Mouse (Mus musculus) hindbrain, postnatal 0 days (tissue): Measurements from ENCODE around the gene Nrg4. TPM values are rescaled to one million over a fixed set of nuclear protein-coding genes. Genes with fewer than 3 reads are reported as not detected.

ENCODE experiments used
- ATAC-seq: fragments of 200-750 bp; cut with Nextera tagmentation; 2 replicates; pipeline ENCODE4 v1.8.0; 2017; ENCODE audit warnings: mild to moderate bottlenecking, moderate TSS enrichment, moderate library complexity
- DNase-seq: peaks from one replicate; pipeline ENCODE4 v3.0.0-alpha.2; 2015; ENCODE audit warnings: low spot score
- H3K27ac ChIP-seq: fragments of 300-500 bp; sonication (generic); 2 replicates; pipeline ENCODE4 v1.5.1; 2014; ENCODE audit warnings: mild to moderate bottlenecking
- H3K27me3 ChIP-seq: fragments of 300-500 bp; sonication (generic); 2 replicates; pipeline ENCODE4 v1.6.1; 2014; ENCODE audit warnings: low read length, mixed read lengths; ENCODE audit not compliant: insufficient read depth
- H3K36me3 ChIP-seq: fragments of 300-500 bp; sonication (generic); 2 replicates; pipeline ENCODE4 v1.6.1; 2014; ENCODE audit warnings: low read length, mixed read lengths; ENCODE audit not compliant: insufficient read depth
- H3K4me1 ChIP-seq: fragments of 300-500 bp; sonication (generic); 2 replicates; pipeline ENCODE4 v1.6.1; 2014; ENCODE audit warnings: antibody characterized with exemption, low read length, mixed read lengths; ENCODE audit not compliant: insufficient read depth
- H3K4me2 ChIP-seq: fragments of 300-500 bp; sonication (generic); 2 replicates; pipeline ENCODE4 v1.6.1; 2014; ENCODE audit warnings: low read depth, mild to moderate bottlenecking, low read length, moderate library complexity, mixed read lengths
- H3K4me3 ChIP-seq: fragments of 300-500 bp; sonication (generic); 2 replicates; pipeline ENCODE4 v1.5.1; 2014; ENCODE audit warnings: low read length
- H3K9ac ChIP-seq: fragments of 300-500 bp; sonication (generic); replicated peaks from 2 replicates; pipeline ENCODE4 v1.6.1; 2014; ENCODE audit warnings: mild to moderate bottlenecking, low read length, moderate library complexity, mixed read lengths
- H3K9me3 ChIP-seq: fragments of 300-500 bp; sonication (generic); 2 replicates; pipeline ENCODE4 v1.6.1; 2016; ENCODE audit warnings: low read length, mixed read lengths
- CTCF ChIP-seq: IDR thresholded peaks from 2 replicates; pipeline ENCODE4 v1.5.1; 2016; ENCODE audit warnings: antibody characterized with exemption, control low read depth, low read depth
- WGBS: fragments of 180-500 bp; shearing (Covaris S2); extraction: QIAGEN DNeasy Blood & Tissue Kit; methylation state at CpG from one replicate; pipeline ENCODE4 v1.1.7; 2014; 5-methylcytosine and 5-hydroxymethylcytosine counted together
- polyA plus RNA-seq: library from polyadenylated mRNA; unstranded; fragments of >200 nt; fragmentation: Nextera tagmentation; extraction: Ambion mirVana; gene quantifications from 2 replicates; pipeline ENCODE4 v1.2.1, GENCODE M21; 2015
- total RNA-seq: library from RNA; depleted of rRNA; stranded (reverse); fragments of >200 nt; gene quantifications from 2 replicates; pipeline ENCODE4 v1.2.3, GENCODE M21; 2014; rRNA removed

The Nrg4 gene
- total and polyA plus RNA-seq, 2 experiments from 2014 or later, result 0.68 to 1.7 TPM

DNA sequence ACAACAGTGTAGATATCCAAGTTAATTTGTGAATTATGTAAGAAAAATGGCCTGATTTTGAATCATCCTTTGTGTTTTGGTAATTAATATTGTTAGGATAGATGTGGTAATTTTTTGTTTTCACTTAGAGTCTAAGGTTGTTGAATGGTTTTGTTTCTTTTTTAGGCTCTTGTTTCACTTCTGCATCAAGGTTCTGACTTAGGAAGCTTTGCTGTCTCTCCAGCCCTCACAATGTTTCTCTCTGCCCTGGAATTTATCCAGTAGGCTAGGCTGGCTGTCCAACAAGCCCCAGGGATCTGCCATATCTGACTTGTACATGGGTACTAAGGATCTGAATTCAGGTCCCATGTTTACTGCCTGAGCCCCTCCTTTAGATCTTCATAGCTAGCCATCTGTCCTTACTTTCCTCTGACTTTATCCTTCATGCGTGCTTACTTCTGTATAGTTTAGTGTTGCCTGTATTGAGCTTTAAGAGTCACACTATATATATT is 154.4 kb downstream of the Nrg4 start:
- Histone ChIP-seq H3K4me3 (no peak overlapping the region), H3K4me1 (no peaks in the 10 kb centered on the region), H3K4me2 (no peak overlapping the region), H3K9me3 (no peaks in the 10 kb centered on the region), H3K27me3 (no peaks in the 10 kb centered on the region), H3K27ac (no peak overlapping the region), H3K36me3 (no peaks in the 10 kb centered on the region), H3K9ac (no peak overlapping the region)
- DNase-seq (no peak), ATAC-seq (no peak)
- WGBS, result 93% methylated on average over 1 of the region's 1 CpGs
- TF ChIP-seq CTCF, result no peak

DNA sequence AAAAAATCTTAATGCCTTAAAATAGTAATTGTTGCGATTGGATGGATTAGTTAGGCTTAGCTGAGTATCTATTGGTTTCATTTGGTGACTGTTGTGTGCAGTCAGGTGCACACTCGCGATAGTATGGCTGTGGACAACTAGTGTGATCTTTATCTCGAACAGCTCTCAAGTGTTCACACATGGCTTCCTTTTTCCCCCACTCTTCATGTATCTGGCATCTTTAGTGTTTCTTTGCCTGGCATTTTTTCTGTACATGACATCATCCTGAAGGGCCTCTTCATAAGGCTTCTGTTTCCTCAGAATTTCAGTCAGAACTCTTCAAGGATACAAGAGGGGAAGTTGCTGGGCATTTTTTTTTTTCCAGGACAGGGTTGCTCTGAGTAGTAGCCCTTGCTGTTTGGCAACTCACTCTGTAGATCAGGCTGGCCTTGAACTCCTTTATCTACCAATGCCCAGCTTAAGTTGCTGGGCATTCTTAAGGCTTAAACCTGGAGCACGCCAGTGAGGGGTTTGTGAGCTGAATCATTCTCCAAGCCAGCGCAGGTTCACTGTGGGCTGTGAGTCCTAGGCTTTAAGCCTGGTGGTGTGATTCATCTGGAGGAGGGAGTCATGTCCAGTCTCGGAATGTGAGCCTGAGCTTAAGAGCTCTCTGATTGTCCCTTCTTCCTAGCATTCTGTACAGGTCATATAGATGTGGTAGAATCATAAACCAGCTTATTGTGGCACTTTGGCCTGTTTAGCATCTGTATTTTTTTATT is 155.8 kb downstream of the Nrg4 start:
- no peak for ATAC-seq

More for the DNA sequence above, 155.8 kb downstream of the Nrg4 start:
- 94% methylated on average over 7 of the region's 7 CpGs for WGBS
- no peaks in the 10 kb centered on the region for H3K9me3 ChIP-seq
- no peak overlapping the region for H3K9ac ChIP-seq
- no peaks in the 10 kb centered on the region for H3K4me1 ChIP-seq
- H3K4me3 ChIP-seq, result no peak overlapping the region
- no peak overlapping the region for H3K4me2 ChIP-seq
- no peak for DNase-seq
- TF ChIP-seq CTCF, result no peak
- 0 out of 2 replicates have a peak, but pooled peaks cover 3% of the 10 kb centered on the region for H3K36me3 ChIP-seq
- H3K27me3 ChIP-seq, result no peaks in the 10 kb centered on the region
- H3K27ac ChIP-seq, result no peak overlapping the region

Other genes starting within 250 kb of the Nrg4 start
- gene Ube2q2, start 178.0 kb downstream of the Nrg4 start, total RNA-seq, result 23.5 and 24.7 TPM in 2 replicates
- gene Ube2q2, start 178.0 kb downstream of the Nrg4 start, polyA plus RNA-seq, result 33.0 and 35.5 TPM in 2 replicates
- gene Fbxo22, start 117.9 kb downstream of the Nrg4 start, total RNA-seq, result 55.2 and 58.3 TPM in 2 replicates
- gene Fbxo22, start 117.9 kb downstream of the Nrg4 start, polyA plus RNA-seq, result 69.5 and 70.0 TPM in 2 replicates
- gene Tmem266, start 69 bp upstream of the Nrg4 start, total RNA-seq, result 7.1 and 15.3 TPM in 2 replicates
- 5.6 and 5.9 TPM in 2 replicates for gene Tmem266, start 69 bp upstream of the Nrg4 start, polyA plus RNA-seq
- 12.5 and 17.6 TPM in 2 replicates for gene Etfa, start 185.4 kb upstream of the Nrg4 start, total RNA-seq
- 127 and 145 TPM in 2 replicates for gene Etfa, start 185.4 kb upstream of the Nrg4 start, polyA plus RNA-seq
- gene Isl2, start 211.8 kb upstream of the Nrg4 start, total RNA-seq, result 1.2 and 1.6 TPM in 2 replicates
- 0.53 and 0.95 TPM in 2 replicates for gene Isl2, start 211.8 kb upstream of the Nrg4 start, polyA plus RNA-seq